Mouse (Mus musculus) cerebellum, adult (tissue): ENCODE measurements around the gene Grcc10.

ENCODE experiments used
- ATAC-seq: cut with Nextera tagmentation; 2 replicates; pipeline ENCODE4 v1.9.2; 2017; ENCODE audit warnings: mild to moderate bottlenecking, moderate library complexity, mixed read lengths; ENCODE audit not compliant: insufficient number of reproducible peaks, low FRiP score, low TSS enrichment

Grcc10 gene

GRCm38 (mm10) chr6:124706061-124706627 lies 35.0 kb downstream of the Grcc10 start:
- ATAC-seq, result no peak

GRCm38 (mm10) chr6:124704417-124704816 lies 36.8 kb downstream of the Grcc10 start:
- no peak for ATAC-seq

- no peak for ATAC-seq
Measured at GRCm38 (mm10) chr6:124703789-124704188, 37.4 kb downstream of the Grcc10 start.

- no peak for ATAC-seq
Measured at GRCm38 (mm10) chr6:124702784-124703103, 38.4 kb downstream of the Grcc10 start.

- no peak for ATAC-seq
Measured at GRCm38 (mm10) chr6:124702102-124702783, 38.9 kb downstream of the Grcc10 start.

GRCm38 (mm10) chr6:124701338-124701737 lies 39.8 kb downstream of the Grcc10 start:
- no peak; the same call in 1 of the 2 replicates for ATAC-seq

- peak; percentile 34 for ATAC-seq
Measured at GRCm38 (mm10) chr6:124699962-124700610, 41.1 kb downstream of the Grcc10 start.

- peak; percentile 53; the same call in 1 of the 2 replicates for ATAC-seq
Measured at GRCm38 (mm10) chr6:124699366-124699765, 41.8 kb downstream of the Grcc10 start.

- ATAC-seq, result no peak
Measured at GRCm38 (mm10) chr6:124698751-124699150, 42.4 kb downstream of the Grcc10 start.

GRCm38 (mm10) chr6:124696441-124697150 lies 44.6 kb downstream of the Grcc10 start:
- no peak for ATAC-seq

- no peak for ATAC-seq
Measured at GRCm38 (mm10) chr6:124694166-124694955, 46.8 kb downstream of the Grcc10 start.

- ATAC-seq, result no peak
Measured at GRCm38 (mm10) chr6:124693243-124693981, 47.8 kb downstream of the Grcc10 start.

GRCm38 (mm10) chr6:124690517-124690916 lies 50.7 kb downstream of the Grcc10 start:
- no peak for ATAC-seq
